Mouse (Mus musculus) small intestine, adult 2 months (tissue): ENCODE results near the gene Cdon.

Experiments
- CTCF ChIP-seq: fragments of 200-500 bp; IDR thresholded peaks from 2 replicates; pipeline ENCODE4 v1.5.1; 2012; ENCODE audit warnings: low read depth, mild to moderate bottlenecking, control low read depth, inconsistent platforms, low read length, moderate library complexity, mixed read lengths; ENCODE audit not compliant: insufficient replicate concordance, insufficient read length; ENCODE audit errors: extremely low read depth
- POLR2A ChIP-seq: fragments of 200-500 bp; IDR thresholded peaks from 2 replicates; pipeline ENCODE4 v1.6.1; 2012; ENCODE audit warnings: low read depth, mild to moderate bottlenecking, control low read depth, inconsistent platforms, low read length, moderate library complexity

GRCm38 (mm10) chr9:35378991-35379390, 41.9 kb upstream of the Cdon start:
- TF ChIP-seq POLR2A (no peak), CTCF (no peak)
